Mouse (Mus musculus) forebrain, postnatal 0 days (tissue): ENCODE measurements around the gene Zfp553. TPM values are rescaled to one million over a fixed set of nuclear protein-coding genes. Genes with fewer than 3 reads are reported as not detected.

ENCODE experiments used
- ATAC-seq: fragments of 200-750 bp; cut with Nextera tagmentation; 2 replicates; pipeline ENCODE4 v1.8.0; 2017; ENCODE audit warnings: mild to moderate bottlenecking, moderate library complexity
- DNase-seq: peaks from one replicate; pipeline ENCODE4 v3.0.0-alpha.2; 2015
- H3K27ac ChIP-seq: fragments of 300-500 bp; sonication (generic); 2 replicates; pipeline ENCODE4 v1.5.1; 2014; ENCODE audit warnings: low read depth, mild to moderate bottlenecking, antibody characterized with exemption, low read length, moderate library complexity, mixed read lengths
- H3K27me3 ChIP-seq: fragments of 300-500 bp; sonication (generic); 2 replicates; pipeline ENCODE4 v1.6.1; 2014; ENCODE audit warnings: mild to moderate bottlenecking, low read length, mixed read lengths; ENCODE audit not compliant: insufficient read depth
- H3K36me3 ChIP-seq: fragments of 300-500 bp; sonication (generic); 2 replicates; pipeline ENCODE4 v1.6.1; 2014; ENCODE audit warnings: mild to moderate bottlenecking, moderate library complexity; ENCODE audit not compliant: insufficient read depth
- H3K4me1 ChIP-seq: fragments of 300-500 bp; sonication (generic); 2 replicates; pipeline ENCODE4 v1.6.1; 2014; ENCODE audit warnings: antibody characterized with exemption; ENCODE audit not compliant: insufficient read depth
- H3K4me2 ChIP-seq: fragments of 300-500 bp; sonication (generic); 2 replicates; pipeline ENCODE4 v1.6.1; 2014; ENCODE audit warnings: low read depth, mild to moderate bottlenecking, moderate library complexity
- H3K4me3 ChIP-seq: fragments of 300-500 bp; sonication (generic); 2 replicates; pipeline ENCODE4 v1.5.1; 2014; ENCODE audit warnings: low read depth, low read length, mixed read lengths
- H3K9ac ChIP-seq: fragments of 300-500 bp; sonication (generic); 2 replicates; pipeline ENCODE4 v1.6.1; 2014; ENCODE audit warnings: mild to moderate bottlenecking
- H3K9me3 ChIP-seq: fragments of 300-500 bp; sonication (generic); 2 replicates; pipeline ENCODE4 v1.6.1; 2016; ENCODE audit warnings: low read length
- CTCF ChIP-seq: sonication (generic); IDR thresholded peaks from 2 replicates; pipeline ENCODE4 v1.5.1; 2016; ENCODE audit warnings: antibody characterized with exemption, control low read depth, low read depth
- WGBS: fragments of 180-500 bp; shearing (Covaris S2); extraction: QIAGEN DNeasy Blood & Tissue Kit; methylation state at CpG from one replicate; pipeline ENCODE4 v1.1.7; 2014; 5-methylcytosine and 5-hydroxymethylcytosine counted together
- polyA plus RNA-seq: library from polyadenylated mRNA; unstranded; fragments of >200 nt; fragmentation: Nextera tagmentation; extraction: Ambion mirVana; gene quantifications from 2 replicates; pipeline ENCODE4 v1.2.1, GENCODE M21; 2015
- total RNA-seq: library from RNA; depleted of rRNA; stranded (reverse); fragments of >200 nt; gene quantifications from 2 replicates; pipeline ENCODE4 v1.2.3, GENCODE M21; 2014; rRNA removed

Zfp553 gene
- total RNA-seq (34.3 and 46.6 TPM in 2 replicates), polyA plus RNA-seq (29.8 and 35.9 TPM in 2 replicates)

- peaks cover 28% of the 10 kb centered on the region for H3K36me3 ChIP-seq
- peak within 1 kb of the TSS; percentile 88 for H3K4me3 ChIP-seq
- 2% methylated on average over 63 of the region's 64 CpGs for WGBS
- H3K4me1 ChIP-seq = peaks cover 15% of the 10 kb centered on the region
- ATAC-seq (peak; percentile 96), DNase-seq (peak; percentile 92)
- peak within 1 kb of the TSS; percentile 74 for H3K4me2 ChIP-seq
- H3K9me3 ChIP-seq = no peaks in the 10 kb centered on the region
- TF ChIP-seq CTCF = peak; percentile 35
- peak within 1 kb of the TSS; percentile 99 for H3K27ac ChIP-seq
- no peaks in the 10 kb centered on the region for H3K27me3 ChIP-seq
- H3K9ac ChIP-seq = peak within 1 kb of the TSS; percentile 100
These were observed at the start of gene Zfp553, which contains the start of gene Sept1 for GRCm38 (mm10) chr7:127232622-127233367. Gene Zfp553, plus strand, starts transcription at chr7:127233061. Gene Sept1, minus strand, starts transcription at chr7:127233130.

- H3K4me1 ChIP-seq = no peaks in the 10 kb centered on the region
- no peak for DNase-seq
- 82% methylated on average over 8 of the region's 8 CpGs for WGBS
- no peak overlapping the region for H3K9ac ChIP-seq
- H3K4me2 ChIP-seq = no peak overlapping the region
- no peak for TF ChIP-seq CTCF
- H3K27me3 ChIP-seq = no peaks in the 10 kb centered on the region
- no peak overlapping the region for H3K4me3 ChIP-seq
- no peak overlapping the region for H3K27ac ChIP-seq
- ATAC-seq = no peak
- no peaks in the 10 kb centered on the region for H3K36me3 ChIP-seq
- H3K9me3 ChIP-seq = no peaks in the 10 kb centered on the region
These were observed 49.5 kb upstream of the Zfp553 start for GRCm38 (mm10) chr7:127183345-127183744.

- peak; percentile 30 for TF ChIP-seq CTCF
- no peak overlapping the region for H3K4me2 ChIP-seq
- H3K36me3 ChIP-seq = no peaks in the 10 kb centered on the region
- no peaks in the 10 kb centered on the region for H3K27me3 ChIP-seq
- DNase-seq (no peak), ATAC-seq (no peak)
- no peaks in the 10 kb centered on the region for H3K4me1 ChIP-seq
- no peak overlapping the region for H3K27ac ChIP-seq
- H3K9me3 ChIP-seq = no peaks in the 10 kb centered on the region
- no peak overlapping the region for H3K9ac ChIP-seq
- H3K4me3 ChIP-seq = no peak overlapping the region
- WGBS = 74% methylated on average over 6 of the region's 6 CpGs
These were observed 49.0 kb upstream of the Zfp553 start for GRCm38 (mm10) chr7:127183828-127184227.

- Histone ChIP-seq H3K9me3 (no peaks in the 10 kb centered on the region), H3K27me3 (no peaks in the 10 kb centered on the region), H3K4me1 (no peaks in the 10 kb centered on the region), H3K36me3 (no peaks in the 10 kb centered on the region), H3K9ac (no peak overlapping the region), H3K27ac (no peak overlapping the region), H3K4me3 (no peak overlapping the region), H3K4me2 (no peak overlapping the region)
- WGBS = 75% methylated on average over 1 of the region's 1 CpGs
- TF ChIP-seq CTCF = no peak
- no peak for DNase-seq
- no peak for ATAC-seq
These were observed 48.1 kb upstream of the Zfp553 start for GRCm38 (mm10) chr7:127184720-127185119.

- Histone ChIP-seq H3K27ac (no peak overlapping the region), H3K36me3 (no peaks in the 10 kb centered on the region), H3K4me2 (no peak overlapping the region), H3K4me3 (no peak overlapping the region), H3K27me3 (no peaks in the 10 kb centered on the region), H3K9ac (no peak overlapping the region), H3K9me3 (no peaks in the 10 kb centered on the region), H3K4me1 (no peaks in the 10 kb centered on the region)
- ATAC-seq = peak; percentile 42; the same call in 1 of the 2 replicates
- peak; percentile 61 for TF ChIP-seq CTCF
- 81% methylated on average over 3 of the region's 3 CpGs for WGBS
- DNase-seq = no peak
These were observed 47.3 kb upstream of the Zfp553 start for GRCm38 (mm10) chr7:127185601-127186000.

- no peak overlapping the region for H3K4me2 ChIP-seq
- WGBS = 73% methylated on average over 9 of the region's 10 CpGs
- TF ChIP-seq CTCF = no peak
- no peak overlapping the region for H3K9ac ChIP-seq
- no peaks in the 10 kb centered on the region for H3K4me1 ChIP-seq
- no peak for ATAC-seq
- H3K9me3 ChIP-seq = no peaks in the 10 kb centered on the region
- H3K27me3 ChIP-seq = no peaks in the 10 kb centered on the region
- no peak overlapping the region for H3K4me3 ChIP-seq
- no peak for DNase-seq
- H3K36me3 ChIP-seq = peaks cover 13% of the 10 kb centered on the region
- H3K27ac ChIP-seq = no peak overlapping the region
These were observed 45.5 kb upstream of the Zfp553 start for GRCm38 (mm10) chr7:127187351-127187750.

- TF ChIP-seq CTCF = no peak
- Histone ChIP-seq H3K27ac (no peak overlapping the region), H3K4me3 (no peak overlapping the region), H3K36me3 (peaks cover 26% of the 10 kb centered on the region), H3K9me3 (no peaks in the 10 kb centered on the region), H3K9ac (no peak overlapping the region), H3K27me3 (no peaks in the 10 kb centered on the region), H3K4me2 (no peak overlapping the region), H3K4me1 (no peaks in the 10 kb centered on the region)
- no peak for DNase-seq
- WGBS = 87% methylated on average over 17 of the region's 17 CpGs
- ATAC-seq = no peak
These were observed 44.3 kb upstream of the Zfp553 start for GRCm38 (mm10) chr7:127188305-127189276.
